Mouse (Mus musculus): Measurements from ENCODE around the gene Hoxa3.

Hoxa3 gene

GRCm38 (mm10) chr6:52246916-52247315 is 33.8 kb upstream of the Hoxa3 start:
- WGBS: 3% methylated on average over 3 of the region's 3 CpGs

- 2% methylated on average over 26 of the region's 26 CpGs for WGBS
Measured at GRCm38 (mm10) chr6:52246403-52246803, 33.3 kb upstream of the Hoxa3 start.

- 4% methylated on average over 20 of the region's 20 CpGs for WGBS
Measured at GRCm38 (mm10) chr6:52245757-52246142, 32.6 kb upstream of the Hoxa3 start, which contains the start of gene Hoxa11. TSS of gene Hoxa11 (minus strand) at chr6:52245810.

DNA sequence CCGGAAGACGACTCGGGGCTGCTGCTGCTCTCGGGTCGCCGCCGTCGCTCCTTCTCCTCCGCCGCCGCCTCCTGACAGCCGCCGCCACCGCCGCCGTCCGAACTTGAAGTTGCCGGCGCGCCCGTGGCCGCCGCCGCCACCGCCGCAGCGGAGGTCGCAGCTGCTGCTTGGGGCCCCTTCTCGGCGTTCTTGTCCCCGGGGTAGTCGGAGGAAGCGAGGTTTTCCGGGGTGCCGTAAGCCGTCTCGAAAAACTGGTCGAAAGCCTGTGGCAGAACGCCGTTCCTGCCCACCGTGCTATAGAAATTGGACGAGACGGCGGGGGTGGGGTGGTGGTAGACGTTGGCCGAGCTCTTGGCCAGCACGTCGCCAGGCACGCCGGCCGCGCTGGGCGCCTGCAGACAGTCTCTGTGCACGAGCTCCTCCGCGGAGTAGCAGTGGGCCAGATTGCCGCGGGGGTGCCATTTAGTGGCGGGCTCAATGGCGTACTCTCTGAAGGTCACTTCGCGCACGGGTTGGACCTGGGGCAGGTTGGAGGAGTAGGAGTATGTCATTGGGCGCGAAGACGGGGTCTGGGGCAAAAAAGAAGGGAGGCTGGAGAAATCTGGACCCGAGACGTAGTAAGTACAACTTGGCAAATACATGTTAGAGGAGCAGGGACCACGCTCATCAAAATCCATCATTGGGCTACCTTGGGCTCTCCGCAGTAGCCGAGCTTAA is 32.1 kb upstream of the Hoxa3 start:
- WGBS: 2% methylated on average over 71 of the region's 71 CpGs

- WGBS: 4% methylated on average over 23 of the region's 23 CpGs
Measured at GRCm38 (mm10) chr6:52244471-52245039, 31.4 kb upstream of the Hoxa3 start.

DNA sequence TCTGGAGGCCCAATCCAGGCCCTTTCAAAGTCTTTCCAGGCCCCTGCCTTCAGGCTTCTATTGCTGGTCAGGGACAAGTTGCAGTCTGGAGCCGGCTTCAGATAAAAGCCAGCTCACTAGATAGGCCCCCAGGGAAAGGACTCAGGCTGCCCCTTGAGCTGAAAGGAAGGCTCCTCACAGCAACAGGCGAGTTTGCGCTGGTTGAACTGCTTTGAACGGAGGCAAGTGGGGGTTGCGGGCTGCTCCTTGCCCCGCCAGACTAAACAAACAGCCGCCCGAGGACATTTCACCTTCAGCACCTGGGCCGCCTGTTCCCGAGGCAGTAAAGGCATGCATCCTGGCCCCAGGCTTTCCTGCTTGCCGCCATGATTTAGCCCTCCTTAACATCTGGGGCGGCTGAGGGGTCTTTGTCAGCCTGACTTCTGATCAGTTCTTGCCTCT is 30.6 kb upstream of the Hoxa3 start:
- 3% methylated on average over 12 of the region's 12 CpGs for WGBS

- WGBS: 5% methylated on average over 4 of the region's 4 CpGs
Measured at GRCm38 (mm10) chr6:52242801-52243332, 29.7 kb upstream of the Hoxa3 start.

DNA sequence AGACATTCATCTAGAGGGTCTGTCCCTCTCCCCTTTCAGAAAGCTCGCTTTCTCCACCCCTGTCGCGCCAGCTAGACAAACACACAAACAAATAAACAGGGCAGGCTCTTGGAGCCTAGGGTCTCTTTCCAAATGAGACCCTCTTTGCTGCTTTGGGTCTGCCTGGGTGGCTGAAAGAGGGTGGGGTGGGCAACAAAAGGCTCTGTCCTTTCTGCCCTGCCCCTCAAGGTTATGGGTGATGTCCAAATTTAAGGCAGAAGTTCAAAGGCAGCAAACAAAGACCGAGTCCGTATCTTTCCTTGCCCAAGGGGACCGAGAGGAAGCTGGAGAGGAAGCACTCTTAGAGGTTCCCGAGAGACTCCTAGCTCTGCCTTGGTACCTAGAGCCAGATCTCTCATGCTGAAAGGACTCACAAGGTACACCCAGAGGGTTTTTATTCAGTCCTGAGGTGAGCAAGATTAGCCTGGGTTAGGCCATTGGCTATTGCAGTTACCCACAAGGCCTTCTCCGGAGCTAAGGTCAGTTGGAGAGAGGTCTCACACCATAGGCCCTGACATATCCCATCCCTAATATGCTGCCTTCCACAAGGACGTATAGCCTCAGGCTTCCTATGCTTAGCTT is 28.0 kb upstream of the Hoxa3 start:
- 9% methylated on average over 9 of the region's 9 CpGs for WGBS

GRCm38 (mm10) chr6:52240389-52241000 is 27.4 kb upstream of the Hoxa3 start, which contains the start of gene Hoxa10:
TSS of gene Hoxa10 (minus strand) at chr6:52240854.
- 2% methylated on average over 35 of the region's 35 CpGs for WGBS

DNA sequence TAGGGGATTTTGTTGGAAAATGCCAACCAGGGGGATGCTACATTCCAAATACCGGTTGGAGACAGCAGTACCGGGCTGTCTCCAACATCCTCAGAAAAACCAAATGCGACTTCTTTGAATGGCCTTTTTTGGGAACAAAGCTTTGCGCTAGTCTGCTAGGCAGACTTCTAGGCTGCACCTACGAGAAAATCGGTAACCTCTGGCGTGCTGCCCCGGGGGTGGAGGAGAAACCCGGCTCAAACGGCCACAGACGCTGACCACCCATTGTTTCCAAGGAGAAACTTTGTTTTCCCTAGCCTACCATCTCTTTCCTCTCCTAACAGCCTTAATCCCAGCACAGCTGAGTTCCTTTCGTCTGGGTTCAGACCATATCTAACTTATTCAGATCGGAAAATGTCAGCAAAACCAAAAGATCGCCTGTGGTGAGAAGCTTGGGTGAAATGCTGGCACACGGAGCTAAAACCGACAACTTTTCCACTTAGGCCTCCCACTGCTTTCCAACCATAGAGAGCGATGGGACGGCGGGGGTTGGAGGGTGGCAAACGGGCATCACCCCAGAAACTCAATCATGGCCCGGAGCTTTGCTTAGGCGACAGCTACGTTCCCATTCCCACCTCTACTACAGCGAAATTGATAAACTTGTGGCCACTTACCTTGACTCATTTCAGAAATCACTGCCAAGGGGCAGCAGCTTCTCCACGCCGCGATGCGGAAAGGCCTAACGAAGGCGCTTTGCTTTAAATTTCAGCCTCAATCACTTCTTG is 26.7 kb upstream of the Hoxa3 start:
- 3% methylated on average over 30 of the region's 30 CpGs for WGBS

DNA sequence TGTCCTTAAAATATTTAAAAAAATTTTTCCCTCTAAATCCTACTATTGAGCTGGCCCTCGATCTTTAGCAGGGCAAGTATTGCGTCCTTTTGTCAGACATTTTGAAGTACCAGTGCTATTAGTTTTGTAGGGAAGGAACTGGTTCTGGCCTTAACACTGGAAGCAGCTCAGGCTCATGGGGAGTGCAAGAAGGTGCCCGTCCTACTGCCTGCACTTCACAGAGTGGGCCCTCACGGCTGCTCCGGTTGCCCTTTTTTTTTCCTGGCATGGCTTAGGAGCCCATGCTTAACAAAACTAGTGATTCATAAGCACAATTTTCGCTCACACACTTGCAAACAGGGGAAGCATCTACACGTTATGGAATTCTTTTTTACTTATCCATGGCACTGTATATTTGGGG is 25.8 kb upstream of the Hoxa3 start:
- 6% methylated on average over 7 of the region's 7 CpGs for WGBS

- 9% methylated on average over 7 of the region's 7 CpGs for WGBS
Measured at GRCm38 (mm10) chr6:52238155-52238545, 25.0 kb upstream of the Hoxa3 start.

DNA sequence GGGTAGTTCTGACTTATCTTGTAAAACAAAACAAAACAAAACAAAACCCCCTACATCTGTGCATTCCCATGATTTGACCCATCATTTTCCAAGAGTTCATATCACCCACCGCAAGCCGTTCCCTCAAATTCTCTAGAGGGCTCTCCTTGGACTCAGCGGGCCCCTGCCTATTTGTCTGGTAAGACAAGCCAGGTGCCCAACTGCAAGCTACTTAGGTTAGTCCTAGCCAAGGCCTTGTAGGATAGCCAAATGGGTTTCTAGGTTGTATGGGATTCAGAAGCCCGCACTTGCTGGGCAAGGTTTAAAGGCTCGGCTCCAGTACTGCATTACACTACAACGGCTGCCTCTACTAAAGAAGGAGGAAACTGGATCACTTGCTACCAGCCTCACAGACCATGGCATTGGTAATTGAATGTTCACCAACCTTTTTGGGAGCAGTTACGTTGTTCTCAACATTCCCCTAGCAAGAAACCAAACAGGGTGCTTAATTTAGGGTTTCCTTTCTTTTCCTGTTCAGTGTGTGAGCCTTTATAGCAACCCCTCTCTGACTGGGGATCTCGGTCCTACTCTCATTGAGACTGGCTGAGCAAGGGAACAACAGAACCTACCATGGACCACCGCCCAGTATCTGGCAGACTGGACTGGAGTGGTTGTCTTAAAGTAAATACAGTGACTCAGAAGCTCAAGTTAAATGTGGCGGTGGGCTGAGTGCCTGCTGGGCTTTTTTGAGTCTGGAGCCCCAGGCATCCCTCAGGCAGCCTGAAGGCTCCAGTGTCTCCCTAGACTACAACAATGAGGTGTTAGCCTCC is 24.4 kb upstream of the Hoxa3 start:
- 11% methylated on average over 10 of the region's 10 CpGs for WGBS

- 14% methylated on average over 3 of the region's 3 CpGs for WGBS
Measured at GRCm38 (mm10) chr6:52236806-52237205, 23.7 kb upstream of the Hoxa3 start.

DNA sequence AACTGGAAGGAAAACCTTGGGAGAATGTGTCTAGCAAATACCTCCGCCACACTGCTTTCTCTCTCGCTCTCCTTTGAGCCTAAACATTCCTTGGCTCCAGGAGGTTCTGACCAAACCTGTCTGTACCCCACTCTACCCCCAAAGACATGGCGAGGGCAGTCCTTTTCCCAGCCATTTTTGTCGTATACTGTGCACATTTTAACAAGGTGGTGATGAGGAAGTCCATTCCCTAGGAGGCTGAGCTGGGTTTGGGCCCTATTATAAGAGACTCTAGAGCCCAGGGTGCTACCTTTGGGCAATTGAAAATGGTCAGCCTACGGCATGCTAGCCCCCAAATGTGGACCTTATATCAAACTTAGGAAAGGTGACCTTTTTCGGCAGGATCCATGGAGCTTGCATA is 22.7 kb upstream of the Hoxa3 start:
- 21% methylated on average over 6 of the region's 6 CpGs for WGBS

- 27% methylated on average over 9 of the region's 9 CpGs for WGBS
Measured at GRCm38 (mm10) chr6:52235267-52235666, 22.1 kb upstream of the Hoxa3 start.

- WGBS: 2% methylated on average over 67 of the region's 68 CpGs
Measured at GRCm38 (mm10) chr6:52234428-52235140, 21.4 kb upstream of the Hoxa3 start.

GRCm38 (mm10) chr6:52233546-52234427 is 20.7 kb upstream of the Hoxa3 start:
- 2% methylated on average over 70 of the region's 70 CpGs for WGBS

GRCm38 (mm10) chr6:52232984-52233545 is 19.9 kb upstream of the Hoxa3 start:
- 4% methylated on average over 23 of the region's 23 CpGs for WGBS

All from cerebral cortex, adult 2 months (tissue).